21 mouse cellular contexts compared by ENCODE assay signal in genomic region chr3:95117751-95118150, GRCm38 (mm10). TPM values are rescaled to one million over a fixed set of nuclear protein-coding genes. Genes with fewer than 3 reads are reported as not detected.
DNase-seq lines count a peak whose midpoint lies in the region; ATAC-seq and TF ChIP-seq lines count a peak whose summit lies in the region.
"Had no signal": no experiment of that assay in that cellular context is flagged by ENCODE, and none has a peak within 500 bp of the region (broad histone marks: within the 10 kb centered on the region; RNA-seq: fewer than 3 reads in every experiment).

No protein-coding gene starts in this region.

- peak; percentile 57; the same call in 1 of the 2 replicates for ATAC-seq in intestine, postnatal 0 days
- no peak for ATAC-seq in intestine, embryonic 15.5 days
- ATAC-seq: forebrain, embryonic 14.5 days had no signal

- H3K27me3 ChIP-seq in intestine, postnatal 0 days (replicated peaks; ENCODE audit: control insufficient read depth, insufficient read depth, low read length), result no peaks in the 10 kb centered on the region
- H3K27me3 ChIP-seq in intestine, embryonic 15.5 days (replicated peaks), result no peaks in the 10 kb centered on the region
- no peaks in the 10 kb centered on the region for H3K27me3 ChIP-seq in myocyte (ENCODE audit: control insufficient read depth, insufficient read depth, insufficient read length)
- H3K27me3 ChIP-seq: heart, embryonic 13.5 days; hindbrain, embryonic 15.5 days had no signal

- H3K27ac ChIP-seq in intestine, postnatal 0 days (ENCODE audit: low read depth, low read length), result peak overlapping the region; percentile 2; the same call in 1 of the 2 replicates
- H3K27ac ChIP-seq in intestine, embryonic 15.5 days, result no peak overlapping the region
- H3K27ac ChIP-seq: embryonic facial prominence, embryonic 10.5 days; forebrain, embryonic 10.5 days; gastrocnemius, adult 2 months; heart, embryonic 13.5 days; hindbrain, embryonic 15.5 days had no signal

- no peak overlapping the region for H3K4me2 ChIP-seq in intestine, postnatal 0 days (replicated peaks; ENCODE audit: low read depth)
- no peak overlapping the region for H3K4me2 ChIP-seq in intestine, embryonic 15.5 days (replicated peaks)
- peak overlapping the region; percentile 24 for H3K4me2 ChIP-seq in myocyte (ENCODE audit: low read depth)
- H3K4me2 ChIP-seq: heart, embryonic 13.5 days; hindbrain, embryonic 15.5 days had no signal

- H3K9me3 ChIP-seq in intestine, postnatal 0 days (ENCODE audit: control insufficient read depth), result no peaks in the 10 kb centered on the region
- H3K9me3 ChIP-seq in intestine, embryonic 15.5 days, result no peaks in the 10 kb centered on the region
- H3K9me3 ChIP-seq: embryonic facial prominence, embryonic 10.5 days; forebrain, embryonic 10.5 days; heart, embryonic 13.5 days; hindbrain, embryonic 15.5 days had no signal

- 48% methylated on average over 2 of the region's 2 CpGs for WGBS in intestine, postnatal 0 days
- WGBS in intestine, embryonic 15.5 days, result 80% methylated on average over 2 of the region's 2 CpGs

- H3ac ChIP-seq in myocyte (ENCODE audit: control insufficient read depth, insufficient read length), result no peak overlapping the region

- no peak for TF ChIP-seq CTCF in intestine, postnatal 0 days (IDR thresholded peaks at IDR 0.05; ENCODE audit: low read depth)

- peaks cover 62% of the 10 kb centered on the region for H3K36me3 ChIP-seq in intestine, postnatal 0 days (ENCODE audit: control insufficient read depth, insufficient read depth)
- peaks cover 30% of the 10 kb centered on the region for H3K36me3 ChIP-seq in intestine, embryonic 15.5 days
- H3K36me3 ChIP-seq in myocyte (ENCODE audit: control insufficient read depth, insufficient read depth), result peaks cover 7% of the 10 kb centered on the region

- no peaks in the 10 kb centered on the region for H3K4me1 ChIP-seq in intestine, postnatal 0 days (replicated peaks; ENCODE audit: control insufficient read depth, insufficient read depth, low read length)
- H3K4me1 ChIP-seq in intestine, embryonic 15.5 days (replicated peaks), result no peaks in the 10 kb centered on the region
- H3K4me1 ChIP-seq: embryonic facial prominence, embryonic 10.5 days had no signal

- no peak for TF ChIP-seq POLR2A in myocyte (IDR thresholded peaks at IDR 0.05; ENCODE audit: insufficient read length, low read depth)

- peaks cover 12% of the 10 kb centered on the region for H3K79me2 ChIP-seq in myocyte (ENCODE audit: control insufficient read depth, insufficient read depth)

- H3K9ac ChIP-seq in intestine, postnatal 0 days (ENCODE audit: low read depth, low read length), result no peak overlapping the region
- no peak overlapping the region for H3K9ac ChIP-seq in intestine, embryonic 15.5 days
- H3K9ac ChIP-seq: heart, embryonic 13.5 days; hindbrain, embryonic 15.5 days had no signal

- H3K4me3 ChIP-seq in intestine, postnatal 0 days (ENCODE audit: low read depth, low read length), result no peak overlapping the region
- no peak overlapping the region for H3K4me3 ChIP-seq in intestine, embryonic 15.5 days (replicated peaks)
- H3K4me3 ChIP-seq in myocyte, result no peak overlapping the region
- H3K4me3 ChIP-seq: embryonic facial prominence, embryonic 10.5 days; erythroblast, embryonic 14.5 days; forebrain, embryonic 10.5 days; gastrocnemius, adult 2 months; heart, embryonic 13.5 days; hindbrain, embryonic 15.5 days had no signal

- peak; percentile 95 for DNase-seq in 3T3-L1 (ENCODE audit: low read depth, low spot score)
- peak; percentile 62 for DNase-seq in Muller cell, postnatal 12 days (ENCODE audit: inconsistent ontology term)
- DNase-seq in left cerebral cortex, adult 9 months (ENCODE audit: low spot score in 2 of 2), result no peak
- no peak for DNase-seq in thymus, postnatal 36 days
- DNase-seq in cerebellum, postnatal 10 days, result no peak
- DNase-seq: adrenal gland, postnatal 14 days; B cell, adult 2 months; cerebellum, adult 18-20 months; cerebellum, adult 9-11 months; gastrocnemius, adult 2 months; gastrocnemius, postnatal 25 days; heart, postnatal 36 days had no signal

TF ChIP-seq in myocyte, 11 proteins besides CTCF, POLR2A, EP300 and RAD21:
- TF ChIP-seq MAX (IDR thresholded peaks at IDR 0.05; ENCODE audit: low read depth) (no peak), E2F4 (IDR thresholded peaks at IDR 0.05; ENCODE audit: insufficient read depth) (no peak), MYOG (IDR thresholded peaks at IDR 0.05; ENCODE audit: control insufficient read depth in 1 of 3, insufficient read depth in 1 of 3, insufficient read length in 2 of 3, low read depth in 2 of 3) (no peak), USF1 (IDR thresholded peaks at IDR 0.05; ENCODE audit: low read depth) (no peak), SRF (IDR thresholded peaks at IDR 0.05; ENCODE audit: control insufficient read depth, insufficient read length, low read depth) (no peak), POLR2AphosphoS2 (IDR thresholded peaks at IDR 0.05; ENCODE audit: insufficient read length, low read depth) (no peak), CEBPB (IDR thresholded peaks at IDR 0.05; ENCODE audit: insufficient read depth, poor library complexity, severe bottlenecking) (no peak), MYOD1 (IDR thresholded peaks at IDR 0.05; ENCODE audit: control insufficient read depth in 1 of 3, insufficient read length in 2 of 3, low read depth in 2 of 3) (no peak), REST (IDR thresholded peaks at IDR 0.05; ENCODE audit: insufficient read depth, insufficient read length) (no peak), TCF3 (IDR thresholded peaks at IDR 0.05; ENCODE audit: insufficient read length, low read depth) (no peak), TCF12 (IDR thresholded peaks at IDR 0.05; ENCODE audit: insufficient read depth, poor library complexity, severe bottlenecking) (no peak)

RNA-seq across cellular contexts. Expression of gene Tmod4, which starts 6.5 kb away (rescaled TPM):
- polyA plus RNA-seq in intestine, postnatal 0 days (2015; fragmentation: Nextera tagmentation; extraction: Ambion mirVana), result 0.44 and 0.73 TPM in 2 replicates
- 0.83 and 0.99 TPM in 2 replicates for polyA plus RNA-seq in intestine, embryonic 15.5 days (2015; fragmentation: Nextera tagmentation; extraction: Ambion mirVana)
- polyA plus RNA-seq in myocyte (2012; fragmentation: generic; extraction: Trizol), result 2.5 TPM
- polyA plus RNA-seq: erythroblast, embryonic 14.5 days had no signal

RNA-seq across cellular contexts. Expression of gene Vps72, which starts 6.9 kb away (rescaled TPM):
- polyA plus RNA-seq in intestine, postnatal 0 days (2015; fragmentation: Nextera tagmentation; extraction: Ambion mirVana), result 58.5 and 60.5 TPM in 2 replicates
- polyA plus RNA-seq in intestine, embryonic 15.5 days (2015; fragmentation: Nextera tagmentation; extraction: Ambion mirVana), result 112 and 113 TPM in 2 replicates
- polyA plus RNA-seq in myocyte (2012; fragmentation: generic; extraction: Trizol), result 85.6 TPM

RNA-seq across cellular contexts. Expression of gene Pip5k1a, which starts 11.0 kb away (rescaled TPM):
- polyA plus RNA-seq in intestine, postnatal 0 days (2015; fragmentation: Nextera tagmentation; extraction: Ambion mirVana), result 13.1 and 14.7 TPM in 2 replicates
- 15.7 and 15.9 TPM in 2 replicates for polyA plus RNA-seq in intestine, embryonic 15.5 days (2015; fragmentation: Nextera tagmentation; extraction: Ambion mirVana)
- 27.3 TPM for polyA plus RNA-seq in myocyte (2012; fragmentation: generic; extraction: Trizol)

RNA-seq across cellular contexts. Expression of gene Scnm1, which starts 16.1 kb away (rescaled TPM):
- 49.3 and 54.8 TPM in 2 replicates for polyA plus RNA-seq in intestine, postnatal 0 days (2015; fragmentation: Nextera tagmentation; extraction: Ambion mirVana)
- 57.0 and 62.3 TPM in 2 replicates for polyA plus RNA-seq in intestine, embryonic 15.5 days (2015; fragmentation: Nextera tagmentation; extraction: Ambion mirVana)
- 30.6 TPM for polyA plus RNA-seq in myocyte (2012; fragmentation: generic; extraction: Trizol)

RNA-seq across cellular contexts. Expression of gene Lysmd1, which starts 16.1 kb away (rescaled TPM):
- polyA plus RNA-seq in intestine, postnatal 0 days (2015; fragmentation: Nextera tagmentation; extraction: Ambion mirVana), result 7.1 and 7.5 TPM in 2 replicates
- polyA plus RNA-seq in intestine, embryonic 15.5 days (2015; fragmentation: Nextera tagmentation; extraction: Ambion mirVana), result 10.3 and 10.7 TPM in 2 replicates
- 7.0 TPM for polyA plus RNA-seq in myocyte (2012; fragmentation: generic; extraction: Trizol)

Comparison
In these comparisons a context has a peak if more than half of its experiments do, and no peak if none do; other contexts are left out.
1. DNase-seq: peak in 3T3-L1 (single experiment) and Muller cell, postnatal 12 days (single experiment); none in left cerebral cortex, adult 9 months (0 of 2), thymus, postnatal 36 days (0 of 2) and cerebellum, postnatal 10 days (0 of 2).